Mouse (Mus musculus) ZHBTc4 (cell line): Measurements from ENCODE around the gene Gm21518.
"Not testable (repeated sequence)": the region's sequence is repeated elsewhere in the genome, so short reads cannot be mapped to it uniquely, and the experiment has no call there.

ENCODE experiments used
- DNase-seq: peaks from one replicate; pipeline ENCODE4 v3.0.0-alpha.2; 2011; ENCODE audit warnings: low read depth, low spot score

Gene Gm21518

GRCm38 (mm10) chrY:62190566-62190965 is at the start of gene Gm21518:
Gene Gm21518 (plus strand): TSS chrY:62190866.
- DNase-seq, result not testable (repeated sequence)
